Mouse (Mus musculus) kidney, embryonic 15.5 days (tissue): ENCODE results near the gene Gm21976. TPM values are rescaled to one million over a fixed set of nuclear protein-coding genes. Genes with fewer than 3 reads are reported as not detected.
A peak's percentile ranks its signal among the peaks of the same experiment; 100 is the strongest.

Experiments
- ATAC-seq: fragments of 200-750 bp; cut with Nextera tagmentation; replicated peaks from 2 replicates; pipeline ENCODE4 v1.8.0; 2017; ENCODE audit warnings: moderate TSS enrichment; ENCODE audit not compliant: low FRiP score
- H3K27ac ChIP-seq: fragments of 300-500 bp; sonication (generic); 2 replicates; pipeline ENCODE4 v1.5.1; 2015; ENCODE audit warnings: mild to moderate bottlenecking, inconsistent platforms
- H3K27me3 ChIP-seq: fragments of 300-500 bp; sonication (generic); 2 replicates; pipeline ENCODE4 v1.6.1; 2015; ENCODE audit warnings: inconsistent platforms
- H3K36me3 ChIP-seq: fragments of 300-500 bp; sonication (generic); 2 replicates; pipeline ENCODE4 v1.6.1; 2015; ENCODE audit warnings: inconsistent platforms
- H3K4me1 ChIP-seq: fragments of 300-500 bp; sonication (generic); 2 replicates; pipeline ENCODE4 v1.6.1; 2015; ENCODE audit warnings: inconsistent platforms
- H3K4me2 ChIP-seq: fragments of 300-500 bp; sonication (generic); 2 replicates; pipeline ENCODE4 v1.6.1; 2015; ENCODE audit warnings: moderate library complexity, mild to moderate bottlenecking, inconsistent platforms
- H3K4me3 ChIP-seq: fragments of 300-500 bp; sonication (generic); replicated peaks from 2 replicates; pipeline ENCODE4 v1.5.1; 2015; ENCODE audit warnings: mild to moderate bottlenecking, inconsistent platforms
- H3K9ac ChIP-seq: fragments of 300-500 bp; sonication (generic); 2 replicates; pipeline ENCODE4 v1.6.1; 2015; ENCODE audit warnings: mild to moderate bottlenecking, inconsistent platforms
- H3K9me3 ChIP-seq: fragments of 300-500 bp; sonication (generic); replicated peaks from 2 replicates; pipeline ENCODE4 v1.6.1; 2016; ENCODE audit warnings: inconsistent platforms
- WGBS: fragments of 180-500 bp; shearing (Covaris S2); methylation state at CpG from one replicate; pipeline ENCODE4 v1.1.7; 2015; ENCODE audit warnings: mixed read lengths; 5-methylcytosine and 5-hydroxymethylcytosine counted together
- polyA plus RNA-seq: library from polyadenylated mRNA; unstranded; fragments of >200 nt; fragmentation: Nextera tagmentation; extraction: Ambion mirVana; gene quantifications from 2 replicates; pipeline ENCODE4 v1.2.1, GENCODE M21; 2015

Gm21976 gene
- polyA plus RNA-seq = not detected in 2 replicates

DNA sequence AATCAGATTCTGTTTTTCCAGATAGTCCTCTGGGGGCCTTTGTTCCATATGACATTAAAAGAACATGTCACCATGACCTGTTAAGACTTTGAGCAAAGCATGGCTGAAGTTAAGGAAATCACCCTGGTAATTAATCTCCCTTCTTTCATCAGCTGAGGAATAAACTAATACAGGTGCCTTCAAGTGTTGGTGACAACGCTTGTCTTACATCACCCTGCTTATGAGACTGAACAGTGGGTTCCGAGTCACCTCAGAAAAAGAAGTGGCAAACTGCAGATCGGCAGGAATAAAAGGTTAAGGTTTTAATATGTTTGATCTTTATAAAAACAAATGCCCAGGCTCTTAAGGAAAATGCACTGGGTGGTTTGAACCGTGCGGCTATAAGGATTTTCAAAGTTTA, at the start of gene Gm21976:
Gene Gm21976, plus strand, starts transcription at position 202 of the 400 bp plus-strand sequence.
- Histone ChIP-seq H3K4me1 (no peaks in the 10 kb centered on the region), H3K4me2 (no peak within 1 kb of the TSS), H3K36me3 (peaks cover 11% of the 10 kb centered on the region), H3K27me3 (no peaks in the 10 kb centered on the region), H3K9me3 (no peaks in the 10 kb centered on the region), H3K4me3 (no peak within 1 kb of the TSS), H3K9ac (no peak within 1 kb of the TSS), H3K27ac (no peak within 1 kb of the TSS)
- WGBS = 89% methylated on average over 5 of the region's 5 CpGs
- ATAC-seq = no peak

DNA sequence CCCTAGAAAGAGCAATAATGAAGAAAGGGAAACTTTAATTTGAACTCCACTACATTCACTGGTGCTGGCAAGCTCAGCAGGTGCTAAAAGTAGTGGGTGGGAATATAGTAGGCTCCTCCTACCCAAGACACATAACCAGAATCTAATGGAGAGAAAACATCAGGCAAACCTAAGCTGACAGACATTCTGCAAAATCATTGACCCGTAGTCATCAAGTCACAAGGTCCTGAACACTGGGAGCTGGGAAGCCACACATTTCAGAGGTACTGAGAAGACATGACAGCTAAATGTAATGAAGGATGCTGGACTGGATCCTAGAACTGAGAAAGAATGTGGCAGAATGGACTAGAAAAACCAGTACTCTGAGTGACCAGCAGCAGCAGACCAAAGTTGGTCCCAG, 49.2 kb upstream of the Gm21976 start:
- H3K4me2 ChIP-seq = no peak overlapping the region
- no peak for ATAC-seq
- H3K27me3 ChIP-seq = no peaks in the 10 kb centered on the region; the same call in 1 of the 2 replicates
- no peak overlapping the region for H3K27ac ChIP-seq
- H3K4me3 ChIP-seq = no peak overlapping the region
- WGBS = 90% methylated on average over 1 of the region's 1 CpGs
- H3K4me1 ChIP-seq = no peaks in the 10 kb centered on the region
- H3K9me3 ChIP-seq = no peaks in the 10 kb centered on the region
- H3K9ac ChIP-seq = no peak overlapping the region
- no peaks in the 10 kb centered on the region for H3K36me3 ChIP-seq

DNA sequence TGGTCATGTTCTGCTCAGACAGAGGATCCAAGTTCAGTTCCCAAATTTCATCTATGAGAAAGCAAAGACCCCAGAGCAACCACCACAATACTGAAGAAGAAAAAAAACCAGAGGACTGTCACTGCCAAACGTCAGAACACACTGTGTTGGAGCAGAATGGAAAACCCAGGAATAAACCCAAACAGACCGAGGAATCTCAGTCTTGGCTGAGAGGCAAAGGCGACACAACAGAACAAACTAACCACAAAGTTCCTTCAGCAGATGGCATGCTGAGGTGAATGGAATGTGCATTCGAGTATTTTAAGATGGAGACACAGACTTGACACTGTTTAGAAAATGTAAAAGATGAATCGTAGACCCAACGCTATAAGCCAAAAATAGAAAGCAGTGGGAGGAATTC, 44.2 kb upstream of the Gm21976 start:
- no peak overlapping the region for H3K4me2 ChIP-seq
- no peaks in the 10 kb centered on the region for H3K9me3 ChIP-seq
- no peak overlapping the region for H3K4me3 ChIP-seq
- no peaks in the 10 kb centered on the region for H3K36me3 ChIP-seq
- H3K4me1 ChIP-seq = no peaks in the 10 kb centered on the region
- H3K27me3 ChIP-seq = no peaks in the 10 kb centered on the region
- no peak for ATAC-seq
- WGBS = 74% methylated on average over 6 of the region's 6 CpGs
- no peak overlapping the region for H3K9ac ChIP-seq
- no peak overlapping the region for H3K27ac ChIP-seq

DNA sequence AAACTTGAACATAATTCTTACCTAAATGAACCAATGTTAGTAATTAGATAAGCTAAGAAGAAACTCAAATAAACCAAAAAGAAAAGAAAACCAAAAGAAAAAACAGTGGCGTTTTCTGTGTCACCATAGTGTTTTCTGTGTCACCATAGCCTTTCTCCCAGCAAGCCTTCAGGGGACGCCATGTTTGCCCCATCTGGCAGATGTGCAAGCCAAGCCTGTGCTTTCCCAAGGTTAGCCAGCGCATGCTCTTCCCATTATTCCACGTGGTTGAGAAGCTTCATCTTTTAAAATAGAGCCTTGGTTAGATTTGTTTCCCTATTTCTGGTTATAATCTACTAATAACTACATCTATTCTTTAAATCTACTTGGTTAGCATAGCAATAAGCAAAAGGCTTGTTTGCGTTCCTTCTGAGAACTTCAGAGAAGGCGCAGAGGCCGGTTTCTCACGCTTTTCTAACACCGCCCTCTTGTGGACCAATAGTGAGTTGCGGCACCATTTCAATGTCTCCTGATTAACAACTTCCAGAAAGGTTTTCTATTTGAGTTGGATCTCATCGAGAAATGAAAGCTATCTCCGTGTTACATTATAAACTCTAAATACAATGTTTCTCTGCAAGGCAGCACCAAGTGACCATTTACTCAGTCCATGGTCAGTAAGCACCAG, 39.6 kb upstream of the Gm21976 start:
- ATAC-seq = no peak
- Histone ChIP-seq H3K4me2 (no peak overlapping the region), H3K9me3 (no peaks in the 10 kb centered on the region), H3K27ac (no peak overlapping the region), H3K4me3 (no peak overlapping the region), H3K4me1 (no peaks in the 10 kb centered on the region), H3K36me3 (no peaks in the 10 kb centered on the region), H3K9ac (no peak overlapping the region), H3K27me3 (no peaks in the 10 kb centered on the region)
- WGBS = 18% methylated on average over 12 of the region's 12 CpGs

DNA sequence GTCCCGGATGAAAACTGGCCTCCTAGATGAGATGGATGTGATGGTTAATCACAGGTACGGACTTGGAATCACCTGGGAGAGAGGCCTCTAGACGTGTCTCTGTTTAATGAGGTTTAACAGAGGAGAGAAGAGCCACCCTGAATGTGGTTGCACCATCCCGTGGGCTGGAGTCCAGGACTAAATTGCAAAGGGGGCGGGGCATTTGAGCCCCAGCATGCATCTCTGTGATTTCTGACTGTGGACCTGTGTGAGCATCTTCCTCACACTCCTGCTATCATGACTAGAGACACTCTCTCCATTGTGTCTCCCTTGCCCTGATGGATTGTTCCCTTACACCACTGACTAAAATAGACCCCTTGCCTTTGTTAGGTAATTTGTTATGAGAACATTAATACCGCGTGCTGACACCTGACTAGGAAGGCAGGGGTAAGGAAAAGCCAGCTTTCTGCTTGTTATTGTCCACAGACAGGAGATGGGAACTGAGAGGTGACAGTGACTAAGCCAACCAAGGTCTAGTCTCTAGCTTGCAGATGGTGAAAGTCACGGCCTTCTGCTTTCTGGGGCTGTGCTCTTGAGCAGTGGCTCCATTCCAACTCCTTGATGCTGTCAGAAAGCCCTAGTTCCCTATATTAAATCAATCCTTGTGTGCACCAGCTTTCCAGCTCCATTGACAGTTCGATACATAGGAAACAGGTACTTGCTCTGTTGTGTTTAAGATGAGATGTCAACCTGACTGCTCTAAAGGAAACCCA, 38.0 kb upstream of the Gm21976 start:
- Histone ChIP-seq H3K4me1 (no peaks in the 10 kb centered on the region), H3K4me2 (no peak overlapping the region), H3K27me3 (no peaks in the 10 kb centered on the region), H3K4me3 (no peak overlapping the region), H3K36me3 (no peaks in the 10 kb centered on the region), H3K9ac (no peak overlapping the region), H3K27ac (no peak overlapping the region), H3K9me3 (no peaks in the 10 kb centered on the region)
- WGBS = 68% methylated on average over 9 of the region's 9 CpGs
- ATAC-seq = no peak

DNA sequence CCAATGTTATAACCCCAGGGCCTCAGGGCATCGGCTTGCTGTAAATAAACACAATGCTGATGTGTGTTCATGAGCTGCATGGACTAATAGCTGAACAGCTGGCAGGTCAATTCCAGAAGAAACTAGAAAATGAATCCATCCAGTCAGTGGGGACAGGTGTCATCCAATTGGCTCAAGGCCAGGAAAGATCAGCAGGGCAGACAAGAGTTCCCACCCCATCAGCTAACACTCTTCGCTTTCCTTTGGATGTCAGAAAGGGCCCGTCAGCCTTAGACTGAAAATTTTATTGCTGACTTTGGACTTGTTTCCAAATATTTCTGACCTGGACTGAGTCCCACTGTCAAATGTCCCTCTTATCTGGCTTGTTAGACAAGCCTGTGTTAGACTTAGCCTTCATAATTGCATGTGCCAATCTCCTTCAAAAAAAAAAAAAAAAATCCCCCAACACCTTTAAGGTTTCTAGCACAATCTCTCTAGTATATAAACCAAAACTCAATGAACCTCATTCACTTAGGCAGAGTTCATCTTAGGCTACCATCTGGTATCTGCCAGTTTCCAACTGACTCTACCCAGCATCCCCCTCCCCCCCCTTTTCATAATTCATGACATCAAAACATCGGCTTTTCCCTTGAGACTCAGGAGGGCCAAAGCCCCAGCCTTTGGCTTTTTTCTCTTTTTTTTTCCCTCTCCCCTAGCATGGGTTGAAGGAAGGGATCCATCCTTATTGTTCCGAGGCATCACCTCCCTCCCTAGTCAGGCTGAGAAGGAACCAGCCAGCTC, 34.9 kb upstream of the Gm21976 start:
- H3K27me3 ChIP-seq = no peaks in the 10 kb centered on the region
- no peaks in the 10 kb centered on the region for H3K9me3 ChIP-seq
- no peaks in the 10 kb centered on the region for H3K4me1 ChIP-seq
- H3K36me3 ChIP-seq = peaks cover 27% of the 10 kb centered on the region
- no peak overlapping the region for H3K4me3 ChIP-seq
- no peak for ATAC-seq
- no peak overlapping the region for H3K4me2 ChIP-seq
- 49% methylated on average over 5 of the region's 5 CpGs for WGBS
- no peak overlapping the region for H3K27ac ChIP-seq
- H3K9ac ChIP-seq = no peak overlapping the region

DNA sequence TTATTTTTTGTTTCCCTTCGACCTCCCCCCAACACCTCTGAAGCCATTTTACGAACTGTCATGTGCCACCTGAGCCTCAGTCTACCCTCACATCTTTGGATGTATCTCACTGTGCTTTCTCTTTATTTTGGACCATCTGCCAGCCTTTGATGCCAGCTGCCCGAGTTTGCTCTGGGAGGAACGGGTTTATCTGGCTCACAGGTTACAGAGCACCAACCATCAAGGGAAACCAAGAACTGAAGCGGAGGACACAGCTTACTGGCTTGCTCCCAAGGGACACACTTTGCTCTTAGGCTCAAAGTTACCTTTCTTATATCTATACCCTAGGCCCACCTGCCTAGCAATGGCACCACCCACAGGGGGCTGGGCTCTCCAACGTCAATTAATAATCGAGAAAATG, 34.3 kb upstream of the Gm21976 start:
- H3K9me3 ChIP-seq = no peaks in the 10 kb centered on the region
- H3K27ac ChIP-seq = no peak overlapping the region
- no peaks in the 10 kb centered on the region for H3K4me1 ChIP-seq
- peaks cover 33% of the 10 kb centered on the region for H3K36me3 ChIP-seq
- WGBS = 69% methylated on average over 7 of the region's 7 CpGs
- no peak overlapping the region for H3K9ac ChIP-seq
- no peak for ATAC-seq
- no peak overlapping the region for H3K4me2 ChIP-seq
- no peaks in the 10 kb centered on the region for H3K27me3 ChIP-seq
- H3K4me3 ChIP-seq = no peak overlapping the region

DNA sequence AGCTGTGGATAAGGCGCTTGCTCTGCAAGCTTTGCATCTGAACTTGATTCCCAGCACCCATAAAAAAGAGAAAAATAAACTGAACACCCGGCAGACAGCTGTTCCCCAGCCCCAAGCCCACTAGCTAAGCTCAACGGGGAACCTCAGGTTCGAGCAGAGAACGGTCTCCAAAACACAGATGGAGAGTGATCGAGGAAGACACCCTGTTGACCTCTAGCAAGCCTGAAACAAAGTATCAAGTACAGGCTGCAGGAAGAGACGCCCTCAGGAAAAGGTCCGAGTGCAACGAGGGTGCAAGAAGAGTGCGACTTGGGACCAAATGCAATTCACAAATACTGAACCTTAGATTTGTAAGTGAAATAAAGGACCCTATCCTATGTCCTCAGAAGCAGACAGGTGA, 30.1 kb upstream of the Gm21976 start:
- Histone ChIP-seq H3K36me3 (peaks cover 72% of the 10 kb centered on the region), H3K27me3 (no peaks in the 10 kb centered on the region), H3K4me2 (no peak overlapping the region), H3K4me3 (no peak overlapping the region), H3K9me3 (no peaks in the 10 kb centered on the region), H3K4me1 (no peaks in the 10 kb centered on the region), H3K9ac (no peak overlapping the region), H3K27ac (no peak overlapping the region)
- WGBS = 89% methylated on average over 10 of the region's 10 CpGs
- ATAC-seq = no peak

DNA sequence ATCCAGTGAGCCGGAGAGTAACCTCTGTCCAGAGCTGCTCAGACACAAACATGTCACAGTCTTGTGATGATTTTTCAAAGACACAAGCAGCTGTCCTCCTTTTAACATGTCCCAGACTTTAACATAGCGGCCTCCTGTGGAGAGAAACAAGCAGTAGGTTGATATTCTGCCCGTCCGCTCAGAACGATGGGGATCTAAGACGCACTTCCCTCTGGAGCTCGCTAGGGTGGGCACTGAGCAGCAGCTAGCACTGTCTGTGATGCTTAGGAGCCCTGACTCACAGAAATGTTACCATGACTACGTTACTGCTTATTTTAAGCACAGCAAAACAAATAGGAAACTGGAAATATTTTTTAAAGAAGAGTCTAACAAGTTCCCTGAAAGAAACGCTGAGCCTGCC, 24.8 kb upstream of the Gm21976 start:
- H3K27ac ChIP-seq = no peak overlapping the region
- H3K4me2 ChIP-seq = no peak overlapping the region
- no peaks in the 10 kb centered on the region for H3K27me3 ChIP-seq
- H3K36me3 ChIP-seq = peaks cover 93% of the 10 kb centered on the region
- WGBS = 82% methylated on average over 9 of the region's 9 CpGs
- no peak for ATAC-seq
- no peak overlapping the region for H3K9ac ChIP-seq
- H3K4me3 ChIP-seq = no peak overlapping the region
- no peaks in the 10 kb centered on the region for H3K9me3 ChIP-seq
- H3K4me1 ChIP-seq = no peaks in the 10 kb centered on the region

DNA sequence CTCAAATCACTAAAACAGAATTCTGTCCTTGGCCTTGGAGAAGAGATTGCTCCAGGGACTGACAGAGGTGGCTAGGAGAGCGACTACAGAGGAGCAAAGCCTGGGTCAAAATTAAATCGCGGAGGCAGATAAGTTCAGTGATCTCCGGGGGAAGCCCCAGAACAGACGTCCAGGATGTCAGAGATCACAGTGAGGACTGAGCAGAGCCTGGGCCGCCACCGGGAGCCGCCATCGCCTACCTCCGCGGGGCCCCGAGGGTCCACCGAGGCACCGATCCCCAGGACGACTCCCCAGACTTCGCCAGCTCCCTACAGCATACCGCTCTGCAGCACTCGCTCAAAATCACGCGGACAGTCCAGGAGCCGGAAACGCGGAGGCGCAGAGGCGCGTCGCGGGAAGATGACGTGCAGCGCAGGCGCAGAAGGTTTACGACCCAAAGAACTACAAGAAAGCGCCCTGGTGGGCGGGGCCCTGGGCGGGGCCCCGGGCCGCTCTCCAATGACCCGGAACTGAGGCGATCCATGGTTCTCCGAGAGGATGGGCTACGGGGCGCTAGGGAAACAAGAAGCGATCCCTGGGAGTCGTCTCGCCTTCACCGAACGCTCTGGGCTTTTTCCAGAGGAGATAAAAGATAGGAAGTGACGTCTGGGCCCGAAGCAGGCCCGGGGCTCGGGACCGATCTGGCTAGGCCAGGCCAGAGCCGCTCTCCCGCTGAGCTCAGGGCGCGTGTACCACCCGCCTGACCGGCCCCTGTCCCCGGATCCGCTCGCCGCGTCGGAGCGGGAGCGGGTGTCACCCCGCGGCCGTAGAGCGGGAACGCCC, 16.8 kb upstream of the Gm21976 start, which contains the start of the genes Utp15 and Ankra2:
Gene Utp15, minus strand, starts transcription at position 406 of the 822 bp plus-strand sequence.
Gene Ankra2, plus strand, starts transcription at position 439 of the 822 bp plus-strand sequence.
- Histone ChIP-seq H3K9ac (peak within 1 kb of the TSS; percentile 85), H3K4me3 (peak within 1 kb of the TSS; percentile 96), H3K27me3 (no peaks in the 10 kb centered on the region), H3K9me3 (no peaks in the 10 kb centered on the region), H3K4me1 (peaks cover 20% of the 10 kb centered on the region), H3K27ac (peak within 1 kb of the TSS; percentile 96), H3K36me3 (peaks cover 31% of the 10 kb centered on the region), H3K4me2 (peak within 1 kb of the TSS; percentile 79)
- under 1% methylated on average over 71 of the region's 71 CpGs for WGBS
- peak; percentile 99 for ATAC-seq

DNA sequence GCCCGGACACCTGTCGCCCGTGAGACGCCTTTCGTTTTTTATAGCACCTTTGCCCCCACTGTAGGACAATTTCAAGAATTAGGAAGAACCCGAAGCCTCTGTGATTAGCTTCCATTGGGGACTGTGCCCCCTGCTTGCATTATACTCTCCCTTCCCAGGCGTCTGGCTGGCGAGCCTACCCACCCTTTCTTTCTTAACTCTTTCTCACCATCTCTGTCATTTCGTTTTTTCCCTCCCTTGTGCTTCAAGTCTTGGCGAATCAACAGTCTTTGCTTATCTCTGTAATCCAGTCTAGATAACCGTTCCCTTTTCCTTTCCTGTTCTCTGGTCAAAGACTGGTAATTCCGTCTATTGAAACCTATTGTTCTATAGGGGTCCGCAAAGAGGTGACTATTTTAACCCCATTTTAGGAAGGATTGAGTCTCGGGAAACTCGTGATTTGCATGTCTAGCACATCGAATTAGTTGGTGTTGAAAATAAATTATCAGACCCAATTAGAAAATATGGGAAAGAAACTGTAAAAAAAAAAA, 16.2 kb upstream of the Gm21976 start:
- H3K9me3 ChIP-seq = no peaks in the 10 kb centered on the region
- H3K4me2 ChIP-seq = peak overlapping the region; percentile 79
- H3K27ac ChIP-seq = peak overlapping the region; percentile 96
- no peaks in the 10 kb centered on the region for H3K27me3 ChIP-seq
- peaks cover 30% of the 10 kb centered on the region for H3K36me3 ChIP-seq
- 1% methylated on average over 16 of the region's 16 CpGs for WGBS
- H3K4me3 ChIP-seq = peak overlapping the region; percentile 96
- peaks cover 20% of the 10 kb centered on the region for H3K4me1 ChIP-seq
- no peak for ATAC-seq
- peak overlapping the region; percentile 85 for H3K9ac ChIP-seq
